Mouse (Mus musculus): ENCODE results near the gene Glb1l. TPM values are rescaled to one million over a fixed set of nuclear protein-coding genes. Genes with fewer than 3 reads are reported as not detected.

Gene Glb1l
- polyA plus RNA-seq, 1 experiment from 2014 or later: 14.5 TPM

GRCm38 (mm10) chr1:75182160-75182559, 28.5 kb downstream of the Glb1l start:
- no peak for DNase-seq (ENCODE audit: low spot score)
- no peaks in the 10 kb centered on the region for H3K9me3 ChIP-seq
- peaks cover 64% of the 10 kb centered on the region for H3K36me3 ChIP-seq (replicated peaks)
- no peak overlapping the region for H3K27ac ChIP-seq (replicated peaks)
- WGBS: 68% methylated on average over 4 of the region's 4 CpGs
- no peak overlapping the region for H3K4me3 ChIP-seq
- H3K4me1 ChIP-seq: peaks cover 27% of the 10 kb centered on the region
- no peaks in the 10 kb centered on the region for H3K27me3 ChIP-seq (replicated peaks; ENCODE audit: low read depth, poor library complexity, severe bottlenecking)

GRCm38 (mm10) chr1:75181377-75181870, 29.2 kb downstream of the Glb1l start:
- 83% methylated on average over 4 of the region's 4 CpGs for WGBS
- no peak overlapping the region for H3K4me3 ChIP-seq
- H3K27me3 ChIP-seq (replicated peaks; ENCODE audit: low read depth, poor library complexity, severe bottlenecking): no peaks in the 10 kb centered on the region
- no peaks in the 10 kb centered on the region for H3K9me3 ChIP-seq
- DNase-seq (ENCODE audit: low spot score): no peak
- peaks cover 27% of the 10 kb centered on the region for H3K4me1 ChIP-seq
- no peak overlapping the region for H3K27ac ChIP-seq (replicated peaks)
- H3K36me3 ChIP-seq (replicated peaks): peaks cover 64% of the 10 kb centered on the region

GRCm38 (mm10) chr1:75180741-75181140, 29.9 kb downstream of the Glb1l start:
- Histone ChIP-seq H3K27me3 (replicated peaks; ENCODE audit: low read depth, poor library complexity, severe bottlenecking) (no peaks in the 10 kb centered on the region), H3K4me1 (peaks cover 27% of the 10 kb centered on the region), H3K9me3 (no peaks in the 10 kb centered on the region), H3K4me3 (peak overlapping the region; percentile 81), H3K36me3 (replicated peaks) (peaks cover 64% of the 10 kb centered on the region), H3K27ac (replicated peaks) (peak overlapping the region; percentile 85)
- DNase-seq (ENCODE audit: low spot score): no peak
- WGBS: 38% methylated on average over 7 of the region's 7 CpGs

GRCm38 (mm10) chr1:75180105-75180590, 30.5 kb downstream of the Glb1l start, which contains the start of gene Abcb6:
Gene Abcb6 (minus strand): TSS chr1:75180392.
- Histone ChIP-seq H3K4me1 (peaks cover 27% of the 10 kb centered on the region), H3K27me3 (replicated peaks; ENCODE audit: low read depth, poor library complexity, severe bottlenecking) (no peaks in the 10 kb centered on the region), H3K36me3 (replicated peaks) (peaks cover 64% of the 10 kb centered on the region), H3K9me3 (no peaks in the 10 kb centered on the region), H3K27ac (replicated peaks) (peak within 1 kb of the TSS; percentile 85), H3K4me3 (peak within 1 kb of the TSS; percentile 81)
- DNase-seq (ENCODE audit: low spot score): peak; percentile 94
- WGBS: under 1% methylated on average over 31 of the region's 31 CpGs

- no peaks in the 10 kb centered on the region for H3K9me3 ChIP-seq
- H3K36me3 ChIP-seq (replicated peaks): peaks cover 64% of the 10 kb centered on the region
- H3K27me3 ChIP-seq (replicated peaks; ENCODE audit: low read depth, poor library complexity, severe bottlenecking): no peaks in the 10 kb centered on the region
- no peak for DNase-seq (ENCODE audit: low spot score)
- peaks cover 27% of the 10 kb centered on the region for H3K4me1 ChIP-seq
- 12% methylated on average over 23 of the region's 23 CpGs for WGBS
- peak overlapping the region; percentile 81 for H3K4me3 ChIP-seq
- H3K27ac ChIP-seq (replicated peaks): peak overlapping the region; percentile 85
Measured at GRCm38 (mm10) chr1:75179334-75180104, 31.1 kb downstream of the Glb1l start.

GRCm38 (mm10) chr1:75168472-75169464, 41.8 kb downstream of the Glb1l start, which contains the start of gene Zfand2b:
Gene Zfand2b (plus strand): TSS chr1:75168646.
- Histone ChIP-seq H3K4me1 (peaks cover 15% of the 10 kb centered on the region), H3K27me3 (replicated peaks; ENCODE audit: low read depth, poor library complexity, severe bottlenecking) (no peaks in the 10 kb centered on the region), H3K36me3 (replicated peaks) (peaks cover 41% of the 10 kb centered on the region), H3K27ac (replicated peaks) (peak within 1 kb of the TSS; percentile 88), H3K9me3 (no peaks in the 10 kb centered on the region), H3K4me3 (peak within 1 kb of the TSS; percentile 79)
- DNase-seq (ENCODE audit: low spot score): peak; percentile 98
- WGBS: under 1% methylated on average over 59 of the region's 59 CpGs

- 11% methylated on average over 7 of the region's 7 CpGs for WGBS
- DNase-seq (ENCODE audit: low spot score): no peak
- no peaks in the 10 kb centered on the region for H3K9me3 ChIP-seq
- peaks cover 34% of the 10 kb centered on the region for H3K36me3 ChIP-seq (replicated peaks)
- H3K27ac ChIP-seq (replicated peaks): peak overlapping the region; percentile 88
- no peaks in the 10 kb centered on the region for H3K27me3 ChIP-seq (replicated peaks; ENCODE audit: low read depth, poor library complexity, severe bottlenecking)
- peaks cover 15% of the 10 kb centered on the region for H3K4me1 ChIP-seq
- peak overlapping the region; percentile 79 for H3K4me3 ChIP-seq
Measured at GRCm38 (mm10) chr1:75168093-75168471, 42.5 kb downstream of the Glb1l start.

GRCm38 (mm10) chr1:75160256-75160617, 50.4 kb downstream of the Glb1l start:
- H3K36me3 ChIP-seq (replicated peaks): no peaks in the 10 kb centered on the region
- H3K4me1 ChIP-seq: no peaks in the 10 kb centered on the region
- no peaks in the 10 kb centered on the region for H3K9me3 ChIP-seq
- H3K27ac ChIP-seq (replicated peaks): no peak overlapping the region
- no peaks in the 10 kb centered on the region for H3K27me3 ChIP-seq (replicated peaks; ENCODE audit: low read depth, poor library complexity, severe bottlenecking)
- DNase-seq (ENCODE audit: low spot score): no peak
- WGBS: 84% methylated on average over 4 of the region's 4 CpGs
- no peak overlapping the region for H3K4me3 ChIP-seq

GRCm38 (mm10) chr1:75159540-75160255, 50.9 kb downstream of the Glb1l start:
- DNase-seq (ENCODE audit: low spot score): no peak
- WGBS: 72% methylated on average over 5 of the region's 5 CpGs
- H3K4me3 ChIP-seq: no peak overlapping the region
- H3K27ac ChIP-seq (replicated peaks): no peak overlapping the region
- no peaks in the 10 kb centered on the region for H3K36me3 ChIP-seq (replicated peaks)
- no peaks in the 10 kb centered on the region for H3K4me1 ChIP-seq
- no peaks in the 10 kb centered on the region for H3K9me3 ChIP-seq
- H3K27me3 ChIP-seq (replicated peaks; ENCODE audit: low read depth, poor library complexity, severe bottlenecking): no peaks in the 10 kb centered on the region

- H3K36me3 ChIP-seq (replicated peaks): no peaks in the 10 kb centered on the region
- no peaks in the 10 kb centered on the region for H3K9me3 ChIP-seq
Measured at GRCm38 (mm10) chr1:75158990-75159389, 51.6 kb downstream of the Glb1l start.

GRCm38 (mm10) chr1:75155837-75156236, 54.8 kb downstream of the Glb1l start:
- 69% methylated on average over 3 of the region's 3 CpGs for WGBS

More at GRCm38 (mm10) chr1:75158990-75159389, 51.6 kb downstream of the Glb1l start:
- no peak overlapping the region for H3K4me3 ChIP-seq
- no peaks in the 10 kb centered on the region for H3K27me3 ChIP-seq (replicated peaks; ENCODE audit: low read depth, poor library complexity, severe bottlenecking)
- H3K27ac ChIP-seq (replicated peaks): no peak overlapping the region
- DNase-seq (ENCODE audit: low spot score): no peak
- H3K4me1 ChIP-seq: no peaks in the 10 kb centered on the region

GRCm38 (mm10) chr1:75148727-75149126, 61.9 kb downstream of the Glb1l start:
- WGBS: 90% methylated on average over 4 of the region's 4 CpGs
- H3K27me3 ChIP-seq (replicated peaks; ENCODE audit: low read depth, poor library complexity, severe bottlenecking): no peaks in the 10 kb centered on the region
- no peak overlapping the region for H3K4me3 ChIP-seq
- peaks cover 9% of the 10 kb centered on the region for H3K4me1 ChIP-seq
- H3K9me3 ChIP-seq: no peaks in the 10 kb centered on the region
- DNase-seq (ENCODE audit: low spot score): no peak
- peaks cover 57% of the 10 kb centered on the region for H3K36me3 ChIP-seq (replicated peaks)
- no peak overlapping the region for H3K27ac ChIP-seq (replicated peaks)

More at GRCm38 (mm10) chr1:75155837-75156236, 54.8 kb downstream of the Glb1l start:
- Histone ChIP-seq H3K27me3 (replicated peaks; ENCODE audit: low read depth, poor library complexity, severe bottlenecking) (no peaks in the 10 kb centered on the region), H3K9me3 (no peaks in the 10 kb centered on the region), H3K36me3 (replicated peaks) (no peaks in the 10 kb centered on the region), H3K4me1 (no peaks in the 10 kb centered on the region), H3K27ac (replicated peaks) (no peak overlapping the region), H3K4me3 (no peak overlapping the region)
- no peak for DNase-seq (ENCODE audit: low spot score)
